Mouse (Mus musculus) liver, adult (tissue): Measurements from ENCODE around the gene Map4k5.

Experiments used
- GATA4 ChIP-seq: IDR thresholded peaks from 2 replicates; pipeline ENCODE4 v1.6.1; 2014; ENCODE audit warnings: mild to moderate bottlenecking, low read length; ENCODE audit not compliant: insufficient replicate concordance

The Map4k5 gene

GRCm38 (mm10) chr12:69824881-69825597 lies 68.0 kb downstream of the Map4k5 start:
- TF ChIP-seq GATA4, result no peak

GRCm38 (mm10) chr12:69814272-69814671 lies 78.7 kb downstream of the Map4k5 start:
- 0 out of 2 replicates have a peak, but pooled peaks have one; percentile 4 for TF ChIP-seq GATA4

- TF ChIP-seq GATA4, result no peak
These were observed 79.4 kb downstream of the Map4k5 start for GRCm38 (mm10) chr12:69813596-69813995.

- TF ChIP-seq GATA4, result no peak
These were observed 80.0 kb downstream of the Map4k5 start for GRCm38 (mm10) chr12:69812986-69813385.

GRCm38 (mm10) chr12:69811976-69812375 lies 81.0 kb downstream of the Map4k5 start:
- TF ChIP-seq GATA4, result no peak

- TF ChIP-seq GATA4, result no peak
These were observed 83.6 kb downstream of the Map4k5 start for GRCm38 (mm10) chr12:69809439-69809838.

GRCm38 (mm10) chr12:69807399-69807985 lies 85.5 kb downstream of the Map4k5 start:
- no peak for TF ChIP-seq GATA4

GRCm38 (mm10) chr12:69805148-69805547 lies 87.9 kb downstream of the Map4k5 start:
- TF ChIP-seq GATA4, result no peak

GRCm38 (mm10) chr12:69804393-69805070 lies 88.5 kb downstream of the Map4k5 start:
- TF ChIP-seq GATA4, result no peak

GRCm38 (mm10) chr12:69803196-69803595 lies 89.8 kb downstream of the Map4k5 start:
- TF ChIP-seq GATA4, result no peak

- no peak for TF ChIP-seq GATA4
These were observed 92.4 kb downstream of the Map4k5 start for GRCm38 (mm10) chr12:69800586-69800985.

- no peak for TF ChIP-seq GATA4
These were observed 96.7 kb downstream of the Map4k5 start for GRCm38 (mm10) chr12:69796311-69796710.

GRCm38 (mm10) chr12:69790530-69791505 lies 102.2 kb downstream of the Map4k5 start, which contains the start of gene Cdkl1:
Cdkl1 (minus strand) TSS chr12:69791267.
- TF ChIP-seq GATA4, result no peak; the same call in 1 of the 2 replicates

GRCm38 (mm10) chr12:69789766-69790529 lies 103.1 kb downstream of the Map4k5 start:
- no peak for TF ChIP-seq GATA4
